In the genomic region with DNA sequence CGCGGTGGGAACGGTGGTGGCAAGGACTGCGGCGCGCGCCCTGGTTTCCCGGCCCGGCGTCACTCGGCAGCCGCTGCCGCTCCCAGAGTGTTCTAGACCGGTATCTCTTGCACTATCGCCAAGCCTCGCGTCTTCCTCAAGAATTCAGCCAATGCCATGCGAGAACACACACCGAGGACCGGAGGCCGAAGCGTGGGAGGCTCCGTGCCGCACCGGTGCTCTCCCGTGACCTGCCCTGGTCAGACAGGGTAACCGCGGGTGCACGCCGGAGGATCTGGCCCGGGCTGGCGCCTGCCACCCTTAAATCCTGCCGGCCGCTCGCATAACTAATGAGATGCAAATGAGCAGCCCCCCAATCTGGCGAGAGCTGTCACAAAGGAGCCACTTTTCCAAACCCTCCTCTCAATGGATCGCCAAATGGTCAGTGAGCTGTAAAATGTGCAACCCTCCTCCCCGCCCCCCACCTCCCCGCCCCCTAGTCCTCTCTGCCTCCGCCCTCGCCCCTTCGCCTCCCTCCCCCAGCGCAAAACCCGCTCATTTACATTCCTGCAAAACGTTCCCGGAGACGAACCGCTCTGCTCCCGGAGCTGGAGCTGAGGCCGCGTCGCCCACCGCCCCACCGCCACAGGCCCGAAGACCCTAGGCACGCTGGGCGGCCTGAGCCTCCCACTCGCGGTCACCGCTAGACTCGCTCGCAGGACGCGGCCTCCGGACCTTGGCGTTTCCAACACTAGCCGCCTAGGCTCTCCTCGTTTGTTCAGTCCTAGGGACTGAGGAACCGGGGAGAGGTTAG, we compare ENCODE assay signal across 8 mouse cellular contexts. TPM values are rescaled to one million over a fixed set of nuclear protein-coding genes. Genes with fewer than 3 reads are reported as not detected.
DNase-seq lines count a peak whose midpoint lies in the region; ATAC-seq and TF ChIP-seq lines count a peak whose summit lies in the region.

No protein-coding gene starts in this region.

- H3K79me2 ChIP-seq in heart, adult 2 months (replicated peaks; ENCODE audit: control insufficient read depth, insufficient read depth, low read length) = no peaks in the 10 kb centered on the region

- H3K4me1 ChIP-seq in heart, adult 2 months (ENCODE audit: control insufficient read depth, insufficient read depth, low read length) = peaks cover 3% of the 10 kb centered on the region
- H3K4me1 ChIP-seq in limb, embryonic 14.5 days (ENCODE audit: control insufficient read depth, insufficient read depth, low read length) = peaks cover 9% of the 10 kb centered on the region
- H3K4me1 ChIP-seq in midbrain, embryonic 13.5 days (replicated peaks) = peaks cover 78% of the 10 kb centered on the region

- H3K4me3 ChIP-seq in heart, adult 2 months = peak overlapping the region; percentile 77
- peak overlapping the region; percentile 58 for H3K4me3 ChIP-seq in limb, embryonic 14.5 days (replicated peaks; ENCODE audit: low read length)
- peak overlapping the region; percentile 94 for H3K4me3 ChIP-seq in midbrain, embryonic 13.5 days (replicated peaks)

- peaks cover 1% of the 10 kb centered on the region; the same call in 1 of the 2 replicates for H3K27me3 ChIP-seq in heart, adult 2 months (ENCODE audit: control insufficient read depth, insufficient read depth, low read length)
- H3K27me3 ChIP-seq in limb, embryonic 14.5 days (ENCODE audit: control insufficient read depth, insufficient read depth, low read length) = peaks cover 74% of the 10 kb centered on the region
- H3K27me3 ChIP-seq in midbrain, embryonic 13.5 days = no peaks in the 10 kb centered on the region

- peak overlapping the region; percentile 83 for H3K9ac ChIP-seq in heart, adult 2 months (ENCODE audit: low read depth, low read length)
- H3K9ac ChIP-seq in limb, embryonic 14.5 days (ENCODE audit: low read depth, low read length, severe bottlenecking) = peak overlapping the region; percentile 60
- peak overlapping the region; percentile 96 for H3K9ac ChIP-seq in midbrain, embryonic 13.5 days (replicated peaks)

- no peak for TF ChIP-seq EP300 in heart, adult 2 months (IDR thresholded peaks at IDR 0.05; ENCODE audit: insufficient read depth, low read depth, low read length)

- peak overlapping the region; percentile 99 for H3K4me2 ChIP-seq in limb, embryonic 14.5 days (replicated peaks; ENCODE audit: low read depth, low read length, severe bottlenecking)
- peak overlapping the region; percentile 94 for H3K4me2 ChIP-seq in midbrain, embryonic 13.5 days (replicated peaks)

- no peaks in the 10 kb centered on the region for H3K9me3 ChIP-seq in limb, embryonic 14.5 days (ENCODE audit: control insufficient read depth, low read length)
- H3K9me3 ChIP-seq in midbrain, embryonic 13.5 days = no peaks in the 10 kb centered on the region

- ATAC-seq in limb, embryonic 14.5 days (ENCODE audit: low FRiP score, low read depth) = peak; percentile 27
- ATAC-seq in midbrain, embryonic 13.5 days = peak; percentile 57

- no peak for TF ChIP-seq CTCF in heart, adult 2 months (IDR thresholded peaks at IDR 0.05)

- TF ChIP-seq POLR2A in heart, adult 2 months (IDR thresholded peaks at IDR 0.05; ENCODE audit: insufficient read depth, low read depth, low read length) = peak; percentile 86
- TF ChIP-seq POLR2A in limb, embryonic 14.5 days (IDR thresholded peaks at IDR 0.05; ENCODE audit: borderline replicate concordance, extremely low read depth, insufficient read depth, insufficient read length) = no peak

- peak overlapping the region; percentile 82 for H3K27ac ChIP-seq in heart, adult 2 months
- 0 out of 2 replicates have a peak overlapping the region, but pooled peaks have one; percentile 43 for H3K27ac ChIP-seq in limb, embryonic 14.5 days (replicated peaks; ENCODE audit: low read depth, low read length)
- H3K27ac ChIP-seq in midbrain, embryonic 13.5 days = peak overlapping the region; percentile 99

- peak; percentile 49 for DNase-seq in right cerebral cortex, adult 18-20 months
- no peak for DNase-seq in right cerebral cortex, postnatal 36 days (ENCODE audit: low spot score in 2 of 2)
- DNase-seq in embryo, embryonic 10.5 days (ENCODE audit: low spot score) = peak; percentile 85
- peak; percentile 82 to 85 for DNase-seq in heart, adult 2 months
- DNase-seq in kidney, adult 11 months = peak; percentile 88
- DNase-seq in limb, embryonic 14.5 days (ENCODE audit: low spot score) = peak; percentile 47
- peak; percentile 62 to 68 for DNase-seq in spleen, postnatal 36 days (ENCODE audit: low spot score in 2 of 2)

- intact Hi-C loops in heart, adult 2 months (cut with DNase I) = loop anchor here (2.0 to 10.0 kb wide), 5 partner anchors 85 to 449 kb away; no protein-coding TSS in a partner anchor

- 1% methylated on average over 69 of the region's 69 CpGs for WGBS in heart, adult 2 months
- WGBS in limb, embryonic 14.5 days = under 1% methylated on average over 68 of the region's 69 CpGs
- under 1% methylated on average over 65 of the region's 69 CpGs for WGBS in midbrain, embryonic 13.5 days

- no peaks in the 10 kb centered on the region for H3K36me3 ChIP-seq in heart, adult 2 months (ENCODE audit: control insufficient read depth, insufficient read depth, low read length)
- no peaks in the 10 kb centered on the region for H3K36me3 ChIP-seq in limb, embryonic 14.5 days (ENCODE audit: control insufficient read depth, insufficient read depth, low read length)
- H3K36me3 ChIP-seq in midbrain, embryonic 13.5 days = peaks cover 6% of the 10 kb centered on the region

RNA-seq across cellular contexts. Expression of gene Dll1, which starts 0.8 kb away (rescaled TPM):
- total RNA-seq in heart, adult 2 months (2021) = 1 to 10 TPM; 5.1 to 5.8 TPM
- polyA plus RNA-seq in heart, adult 2 months (2012; rRNA removed) = 5.4 and 10.0 TPM in 2 replicates
- polyA plus RNA-seq in limb, embryonic 14.5 days (2012; rRNA removed) = 10.1 and 10.8 TPM in 2 replicates
- polyA plus RNA-seq in limb, embryonic 14.5 days (2014; fragmentation: Nextera tagmentation; extraction: Ambion mirVana) = 6.5 and 7.3 TPM in 2 replicates
- 45.4 and 47.7 TPM in 2 replicates for polyA plus RNA-seq in midbrain, embryonic 13.5 days (2015; fragmentation: Nextera tagmentation; extraction: Ambion mirVana)

RNA-seq across cellular contexts. Expression of gene Fam120b, which starts 20.1 kb away (rescaled TPM):
- total RNA-seq in heart, adult 2 months (2021) = 10 to 100 TPM; 11.9 to 12.7 TPM
- 7.1 and 10.6 TPM in 2 replicates for polyA plus RNA-seq in heart, adult 2 months (2012; rRNA removed)
- polyA plus RNA-seq in limb, embryonic 14.5 days (2012; rRNA removed) = 18.9 and 19.0 TPM in 2 replicates
- 25.7 and 30.7 TPM in 2 replicates for polyA plus RNA-seq in limb, embryonic 14.5 days (2014; fragmentation: Nextera tagmentation; extraction: Ambion mirVana)
- polyA plus RNA-seq in midbrain, embryonic 13.5 days (2015; fragmentation: Nextera tagmentation; extraction: Ambion mirVana) = 43.6 and 46.5 TPM in 2 replicates

Comparison
In these comparisons a context has a peak if more than half of its experiments do, and no peak if none do; other contexts are left out.
1. DNase-seq: peak in right cerebral cortex, adult 18-20 months (single experiment), embryo, embryonic 10.5 days (single experiment), heart, adult 2 months (2 of 2), kidney, adult 11 months (single experiment), limb, embryonic 14.5 days (single experiment) and spleen, postnatal 36 days (2 of 2); none in right cerebral cortex, postnatal 36 days (0 of 2).
2. H3K27ac ChIP-seq: peak in every context shown above with its lines; median percentile 99 in midbrain, embryonic 13.5 days; 82 in heart, adult 2 months; 43 in limb, embryonic 14.5 days.
3. Peak in every context shown above with its lines, with median percentiles within 50 percentile points of each other: H3K4me3 ChIP-seq and H3K9ac ChIP-seq.